Mouse (Mus musculus) midbrain, embryonic 11.5 days (tissue): ENCODE results near the gene Capn13. TPM values are rescaled to one million over a fixed set of nuclear protein-coding genes. Genes with fewer than 3 reads are reported as not detected.

ENCODE experiments used
- ATAC-seq: fragments of 200-750 bp; cut with Nextera tagmentation; 2 replicates; pipeline ENCODE4 v1.8.0; 2017; ENCODE audit warnings: moderate TSS enrichment, moderate library complexity; ENCODE audit not compliant: low FRiP score
- DNase-seq: peaks from one replicate; pipeline ENCODE4 v3.0.0; 2015; ENCODE audit warnings: low spot score; ENCODE audit errors: missing footprints
- H3K27ac ChIP-seq: fragments of 300-500 bp; sonication (generic); 2 replicates; pipeline ENCODE4 v1.5.1; 2014; ENCODE audit warnings: low read depth, low read length
- H3K27me3 ChIP-seq: fragments of 300-500 bp; sonication (generic); 2 replicates; pipeline ENCODE4 v1.6.1; 2014; ENCODE audit warnings: mild to moderate bottlenecking, low read length, moderate library complexity, mixed read lengths; ENCODE audit not compliant: control insufficient read depth, insufficient read depth
- H3K36me3 ChIP-seq: fragments of 300-500 bp; sonication (generic); 2 replicates; pipeline ENCODE4 v1.6.1; 2014; ENCODE audit warnings: mild to moderate bottlenecking, low read length, moderate library complexity, mixed read lengths; ENCODE audit not compliant: control insufficient read depth, insufficient read depth
- H3K4me1 ChIP-seq: fragments of 300-500 bp; sonication (generic); 2 replicates; pipeline ENCODE4 v1.6.1; 2014; ENCODE audit warnings: low read length; ENCODE audit not compliant: control insufficient read depth, insufficient read depth
- H3K4me2 ChIP-seq: fragments of 300-500 bp; sonication (generic); 2 replicates; pipeline ENCODE4 v1.6.1; 2014; ENCODE audit warnings: mild to moderate bottlenecking, moderate library complexity
- H3K4me3 ChIP-seq: fragments of 300-500 bp; sonication (generic); 2 replicates; pipeline ENCODE4 v1.5.1; 2014; ENCODE audit warnings: low read depth, low read length
- H3K9ac ChIP-seq: fragments of 300-500 bp; sonication (generic); 2 replicates; pipeline ENCODE4 v1.6.1; 2014; ENCODE audit warnings: low read length
- H3K9me3 ChIP-seq: fragments of 300-500 bp; sonication (generic); 2 replicates; pipeline ENCODE4 v1.6.1; 2016; ENCODE audit warnings: low read length; ENCODE audit not compliant: control insufficient read depth
- WGBS: fragments of 180-500 bp; shearing (Covaris S2); extraction: QIAGEN DNeasy Blood & Tissue Kit; methylation state at CpG from one replicate; pipeline ENCODE4 v1.1.7; 2014; 5-methylcytosine and 5-hydroxymethylcytosine counted together
- polyA plus RNA-seq: library from polyadenylated mRNA; unstranded; fragments of >200 nt; fragmentation: Nextera tagmentation; extraction: Ambion mirVana; gene quantifications from 2 replicates; pipeline ENCODE4 v1.2.1, GENCODE M21; 2014

The Capn13 gene
- polyA plus RNA-seq, result not detected in 2 replicates

- H3K4me2 ChIP-seq, result no peak within 1 kb of the TSS
- H3K9me3 ChIP-seq, result no peaks in the 10 kb centered on the region
- H3K4me1 ChIP-seq, result no peaks in the 10 kb centered on the region
- no peak for DNase-seq
- no peak within 1 kb of the TSS for H3K9ac ChIP-seq
- H3K27me3 ChIP-seq, result no peaks in the 10 kb centered on the region
- H3K27ac ChIP-seq, result no peak within 1 kb of the TSS
- no peak within 1 kb of the TSS for H3K4me3 ChIP-seq
- WGBS, result 84% methylated on average over 2 of the region's 2 CpGs
- ATAC-seq, result no peak
- no peaks in the 10 kb centered on the region for H3K36me3 ChIP-seq
Measured at GRCm38 (mm10) chr17:73400862-73401261, at the start of gene Capn13. Gene Capn13, minus strand, starts transcription at chr17:73400866.

GRCm38 (mm10) chr17:73449104-73449503 is 48.4 kb upstream of the Capn13 start:
- Histone ChIP-seq H3K4me2 (no peak overlapping the region), H3K27me3 (no peaks in the 10 kb centered on the region), H3K4me3 (no peak overlapping the region), H3K4me1 (no peaks in the 10 kb centered on the region), H3K9ac (no peak overlapping the region), H3K9me3 (no peaks in the 10 kb centered on the region), H3K36me3 (no peaks in the 10 kb centered on the region), H3K27ac (no peak overlapping the region)
- DNase-seq (no peak), ATAC-seq (no peak)

- ATAC-seq (no peak), DNase-seq (no peak)
- WGBS, result 90% methylated on average over 1 of the region's 1 CpGs
- Histone ChIP-seq H3K4me3 (no peak overlapping the region), H3K36me3 (no peaks in the 10 kb centered on the region), H3K4me2 (no peak overlapping the region), H3K4me1 (no peaks in the 10 kb centered on the region), H3K27me3 (no peaks in the 10 kb centered on the region), H3K27ac (no peak overlapping the region), H3K9me3 (no peaks in the 10 kb centered on the region), H3K9ac (no peak overlapping the region)
Measured at GRCm38 (mm10) chr17:73440798-73441197, 40.1 kb upstream of the Capn13 start.

- Histone ChIP-seq H3K27ac (no peak overlapping the region), H3K9me3 (no peaks in the 10 kb centered on the region), H3K4me2 (no peak overlapping the region), H3K9ac (no peak overlapping the region), H3K36me3 (no peaks in the 10 kb centered on the region), H3K4me3 (no peak overlapping the region), H3K4me1 (no peaks in the 10 kb centered on the region), H3K27me3 (no peaks in the 10 kb centered on the region)
- ATAC-seq (no peak), DNase-seq (no peak)
- WGBS, result 81% methylated on average over 2 of the region's 2 CpGs
Measured at GRCm38 (mm10) chr17:73432564-73433006, 31.9 kb upstream of the Capn13 start.

- Histone ChIP-seq H3K9ac (no peak overlapping the region), H3K27ac (no peak overlapping the region), H3K36me3 (no peaks in the 10 kb centered on the region), H3K4me1 (no peaks in the 10 kb centered on the region), H3K4me2 (no peak overlapping the region), H3K4me3 (no peak overlapping the region), H3K9me3 (no peaks in the 10 kb centered on the region), H3K27me3 (no peaks in the 10 kb centered on the region)
- no peak for ATAC-seq
- WGBS, result 96% methylated on average over 1 of the region's 1 CpGs
- no peak for DNase-seq
Measured at GRCm38 (mm10) chr17:73432058-73432457, 31.4 kb upstream of the Capn13 start.

- Histone ChIP-seq H3K36me3 (no peaks in the 10 kb centered on the region), H3K9ac (no peak overlapping the region), H3K4me1 (peaks cover 7% of the 10 kb centered on the region), H3K4me2 (no peak overlapping the region), H3K27me3 (no peaks in the 10 kb centered on the region), H3K4me3 (no peak overlapping the region), H3K9me3 (no peaks in the 10 kb centered on the region), H3K27ac (no peak overlapping the region)
- DNase-seq, result no peak
- ATAC-seq, result no peak
- 55% methylated on average over 2 of the region's 2 CpGs for WGBS
Measured at GRCm38 (mm10) chr17:73417382-73417781, 16.7 kb upstream of the Capn13 start.

- no peak for ATAC-seq
- WGBS, result 66% methylated on average over 6 of the region's 6 CpGs
- no peak overlapping the region for H3K9ac ChIP-seq
Measured at GRCm38 (mm10) chr17:73416181-73416795, 15.6 kb upstream of the Capn13 start.

GRCm38 (mm10) chr17:73411817-73412216 is 11.2 kb upstream of the Capn13 start:
- 53% methylated on average over 4 of the region's 4 CpGs for WGBS
- no peaks in the 10 kb centered on the region; the same call in 1 of the 2 replicates for H3K4me1 ChIP-seq
- H3K36me3 ChIP-seq, result no peaks in the 10 kb centered on the region
- H3K4me2 ChIP-seq, result no peak overlapping the region
- no peak overlapping the region for H3K4me3 ChIP-seq
- DNase-seq (no peak), ATAC-seq (no peak)
- H3K27ac ChIP-seq, result no peak overlapping the region
- H3K9ac ChIP-seq, result no peak overlapping the region
- H3K27me3 ChIP-seq, result no peaks in the 10 kb centered on the region
- no peaks in the 10 kb centered on the region for H3K9me3 ChIP-seq

More at GRCm38 (mm10) chr17:73416181-73416795, 15.6 kb upstream of the Capn13 start:
- Histone ChIP-seq H3K27me3 (no peaks in the 10 kb centered on the region), H3K4me3 (no peak overlapping the region), H3K36me3 (no peaks in the 10 kb centered on the region), H3K4me2 (no peak overlapping the region), H3K27ac (no peak overlapping the region), H3K9me3 (no peaks in the 10 kb centered on the region), H3K4me1 (peaks cover 7% of the 10 kb centered on the region)
- DNase-seq, result no peak

- H3K27ac ChIP-seq, result no peak overlapping the region
- H3K9me3 ChIP-seq, result no peaks in the 10 kb centered on the region
- no peaks in the 10 kb centered on the region for H3K27me3 ChIP-seq
- no peaks in the 10 kb centered on the region for H3K4me1 ChIP-seq
- 84% methylated on average over 2 of the region's 2 CpGs for WGBS
- H3K36me3 ChIP-seq, result no peaks in the 10 kb centered on the region
- no peak overlapping the region for H3K4me2 ChIP-seq
- no peak overlapping the region for H3K9ac ChIP-seq
- ATAC-seq (no peak), DNase-seq (no peak)
- no peak overlapping the region for H3K4me3 ChIP-seq
Measured at GRCm38 (mm10) chr17:73401272-73401671, 606 bp upstream of the Capn13 start.
